ENCODE assay signal across 9 mouse cellular contexts in the genomic region with DNA sequence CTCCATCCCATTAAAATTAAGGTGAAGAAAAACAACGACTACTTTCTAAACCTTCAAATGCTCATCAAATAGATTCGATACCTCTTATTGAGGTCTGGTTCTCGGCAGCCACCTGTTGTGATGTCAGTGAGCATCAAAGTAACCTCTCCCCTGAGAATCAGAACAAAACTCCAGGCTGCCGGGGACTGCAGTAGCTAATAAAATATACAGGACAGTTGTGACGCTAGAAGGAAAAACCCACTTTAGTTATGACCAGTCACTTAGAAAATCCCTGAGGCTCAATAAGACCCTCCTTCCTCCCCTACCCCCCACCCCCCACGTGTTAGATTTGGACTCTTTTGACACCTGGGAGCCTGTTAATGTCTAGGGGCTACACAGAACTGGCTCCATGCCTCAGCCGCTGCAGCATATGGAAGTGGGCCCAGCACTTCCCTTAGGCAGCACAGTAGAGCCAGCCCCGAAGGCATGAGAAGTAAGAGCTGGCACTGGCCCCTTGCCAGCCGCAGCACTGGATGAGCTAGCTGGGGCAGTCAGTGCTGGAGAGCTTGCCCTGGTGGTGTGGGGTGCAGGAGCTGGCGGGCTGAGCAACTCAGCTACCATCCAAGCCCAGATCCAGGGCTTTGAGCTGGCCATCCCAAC.
DNase-seq lines count a peak whose midpoint lies in the region; ATAC-seq lines count a peak whose summit lies in the region.
"Had no signal": no experiment of that assay in that cellular context is flagged by ENCODE, and none has a peak within 500 bp of the region (broad histone marks: within the 10 kb centered on the region; RNA-seq: fewer than 3 reads in every experiment).

No protein-coding gene starts in this region.

- H3K4me1 ChIP-seq in kidney, embryonic 16.5 days (ENCODE audit: insufficient read depth, low read length), result no peaks in the 10 kb centered on the region
- H3K4me1 ChIP-seq in kidney, embryonic 14.5 days (ENCODE audit: control insufficient read depth, insufficient read depth, low read length), result no peaks in the 10 kb centered on the region

- H3K4me2 ChIP-seq in kidney, embryonic 16.5 days (replicated peaks; ENCODE audit: low read depth, low read length), result no peak overlapping the region
- H3K4me2 ChIP-seq in kidney, embryonic 14.5 days (replicated peaks; ENCODE audit: low read depth, low read length), result no peak overlapping the region

- 62% methylated on average over 10 of the region's 10 CpGs for WGBS in kidney, embryonic 16.5 days
- 58% methylated on average over 10 of the region's 10 CpGs for WGBS in kidney, embryonic 14.5 days

- H3K9ac ChIP-seq in kidney, embryonic 16.5 days (replicated peaks; ENCODE audit: low read length), result no peak overlapping the region
- H3K9ac ChIP-seq in kidney, embryonic 14.5 days (ENCODE audit: low read depth, low read length), result no peak overlapping the region

- no peak overlapping the region for H3K27ac ChIP-seq in kidney, embryonic 16.5 days (ENCODE audit: low read length)
- no peak overlapping the region for H3K27ac ChIP-seq in kidney, embryonic 14.5 days (ENCODE audit: low read depth, low read length)

- peak; percentile 70; the same call in 1 of the 2 replicates for ATAC-seq in kidney, embryonic 16.5 days (ENCODE audit: low FRiP score, low TSS enrichment)
- no peak for ATAC-seq in kidney, embryonic 14.5 days (ENCODE audit: low FRiP score, low TSS enrichment)

- H3K36me3 ChIP-seq in kidney, embryonic 16.5 days (ENCODE audit: insufficient read depth, low read length), result peaks cover 11% of the 10 kb centered on the region
- H3K36me3 ChIP-seq in kidney, embryonic 14.5 days (ENCODE audit: control insufficient read depth, insufficient read depth, low read length), result peaks cover 29% of the 10 kb centered on the region

- no peak overlapping the region for H3K4me3 ChIP-seq in kidney, embryonic 16.5 days (ENCODE audit: low read length)
- no peak overlapping the region for H3K4me3 ChIP-seq in kidney, embryonic 14.5 days (ENCODE audit: low read length)

- H3K27me3 ChIP-seq in kidney, embryonic 16.5 days (ENCODE audit: insufficient read depth, low read length), result no peaks in the 10 kb centered on the region
- no peaks in the 10 kb centered on the region for H3K27me3 ChIP-seq in kidney, embryonic 14.5 days (ENCODE audit: control insufficient read depth, insufficient read depth, low read length)

- H3K9me3 ChIP-seq in kidney, embryonic 16.5 days (ENCODE audit: low read length), result no peaks in the 10 kb centered on the region
- no peaks in the 10 kb centered on the region for H3K9me3 ChIP-seq in kidney, embryonic 14.5 days (ENCODE audit: control insufficient read depth, low read length)

- peak; percentile 19 for DNase-seq in cerebellum, adult 9-10 months
- DNase-seq in cerebellum, adult 11-12 months, result no peak
- peak; percentile 50 for DNase-seq in testis, postnatal 10 days (ENCODE audit: low spot score)
- DNase-seq in testis, postnatal 14 days (ENCODE audit: low spot score), result no peak
- DNase-seq in right cerebral cortex, postnatal 4 days, result peak; percentile 54
- no peak for DNase-seq in spleen, postnatal 36 days (ENCODE audit: low spot score in 2 of 2)
- DNase-seq: B cell, adult 2 months had no signal

Comparison
In these comparisons a context has a peak if more than half of its experiments do, and no peak if none do; other contexts are left out.
1. DNase-seq: peak in cerebellum, adult 9-10 months (single experiment), testis, postnatal 10 days (single experiment) and right cerebral cortex, postnatal 4 days (single experiment); none in cerebellum, adult 11-12 months (single experiment), testis, postnatal 14 days (single experiment) and spleen, postnatal 36 days (0 of 2).